Mouse (Mus musculus) naive thymus-derived CD4-positive, alpha-beta T cell, adult 2 months (primary cell): ENCODE data around the gene Ogfod3.
A peak's percentile ranks its signal among the peaks of the same experiment; 100 is the strongest.

Experiments used
- DNase-seq: peaks from one replicate; pipeline ENCODE4 v3.0.0-alpha.2; 2011; ENCODE audit warnings: low read depth

Ogfod3 gene

GRCm38 (mm10) chr11:121199851-121200250, 4.7 kb downstream of the Ogfod3 start:
- DNase-seq, result no peak

- DNase-seq, result no peak
Observed at GRCm38 (mm10) chr11:121198622-121199021, 5.9 kb downstream of the Ogfod3 start.

- DNase-seq, result no peak
Observed at GRCm38 (mm10) chr11:121193415-121193814, 11.1 kb downstream of the Ogfod3 start.

- DNase-seq, result no peak
Observed at GRCm38 (mm10) chr11:121192742-121193141, 11.8 kb downstream of the Ogfod3 start.

GRCm38 (mm10) chr11:121189681-121190080, 14.8 kb downstream of the Ogfod3 start:
- DNase-seq, result no peak

- DNase-seq, result peak; percentile 74
Observed at GRCm38 (mm10) chr11:121176285-121177270, 27.9 kb downstream of the Ogfod3 start.

GRCm38 (mm10) chr11:121174234-121174633, 30.3 kb downstream of the Ogfod3 start:
- DNase-seq, result no peak

- DNase-seq, result no peak
Observed at GRCm38 (mm10) chr11:121173203-121173602, 31.3 kb downstream of the Ogfod3 start.

GRCm38 (mm10) chr11:121163751-121164150, 40.8 kb downstream of the Ogfod3 start:
- DNase-seq, result no peak

- DNase-seq, result no peak
Observed at GRCm38 (mm10) chr11:121160636-121161346, 43.7 kb downstream of the Ogfod3 start.

- no peak for DNase-seq
Observed at GRCm38 (mm10) chr11:121159971-121160370, 44.5 kb downstream of the Ogfod3 start, which contains the start of gene Uts2r. Gene Uts2r (plus strand): TSS chr11:121160271.

- no peak for DNase-seq
Observed at GRCm38 (mm10) chr11:121156411-121156891, 48.1 kb downstream of the Ogfod3 start.

GRCm38 (mm10) chr11:121154203-121154602, 50.3 kb downstream of the Ogfod3 start:
- DNase-seq, result no peak

GRCm38 (mm10) chr11:121148193-121148592, 56.3 kb downstream of the Ogfod3 start:
- peak; percentile 23 for DNase-seq

- no peak for DNase-seq
Observed at GRCm38 (mm10) chr11:121145865-121146264, 58.6 kb downstream of the Ogfod3 start, which contains the start of gene Tex19.1. Gene Tex19.1 (plus strand): TSS chr11:121146143.

GRCm38 (mm10) chr11:121143325-121144015, 61.0 kb downstream of the Ogfod3 start:
- no peak for DNase-seq

GRCm38 (mm10) chr11:121138732-121139131, 65.8 kb downstream of the Ogfod3 start:
- DNase-seq, result no peak

- DNase-seq, result no peak
Observed at GRCm38 (mm10) chr11:121137682-121138081, 66.8 kb downstream of the Ogfod3 start.

- DNase-seq, result no peak
Observed at GRCm38 (mm10) chr11:121134600-121134999, 69.9 kb downstream of the Ogfod3 start.

- no peak for DNase-seq
Observed at GRCm38 (mm10) chr11:121129616-121130015, 74.9 kb downstream of the Ogfod3 start.
